Mouse (Mus musculus) brain, embryonic 14.5 days (tissue): Measurements from ENCODE around the gene Inpp5k.

Experiments used
- CTCF ChIP-seq: fragments of 200-500 bp; IDR thresholded peaks from 2 replicates; pipeline ENCODE4 v1.5.1; 2012; ENCODE audit warnings: inconsistent platforms, mild to moderate bottlenecking, moderate library complexity, borderline replicate concordance; ENCODE audit not compliant: insufficient read depth, insufficient read length; ENCODE audit errors: extremely low read depth
- POLR2A ChIP-seq: fragments of 200-500 bp; IDR thresholded peaks from 2 replicates; pipeline ENCODE4 v1.6.1; 2012; ENCODE audit warnings: mild to moderate bottlenecking, inconsistent platforms, borderline replicate concordance; ENCODE audit not compliant: poor library complexity, insufficient read depth, insufficient read length, severe bottlenecking; ENCODE audit errors: extremely low read depth

DNA sequence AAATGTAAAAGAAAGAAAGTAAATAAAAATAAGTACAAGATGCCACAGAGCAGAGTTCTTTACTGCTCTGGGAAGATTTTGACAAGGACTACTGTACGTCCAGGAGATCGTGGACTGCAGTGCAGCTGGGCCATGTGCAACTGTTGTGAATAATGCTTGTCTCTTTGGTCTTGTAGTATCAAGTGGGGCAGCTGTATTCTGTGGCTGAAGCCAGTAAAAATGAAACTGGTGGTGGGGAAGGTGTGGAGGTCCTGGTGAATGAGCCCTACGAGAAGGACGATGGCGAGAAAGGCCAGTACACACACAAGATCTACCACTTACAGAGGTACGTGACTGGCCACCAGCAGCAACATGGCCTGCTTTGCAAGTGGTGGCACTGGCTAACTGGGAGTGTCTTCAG lies 32.8 kb upstream of the Inpp5k start:
- TF ChIP-seq CTCF, result no peak
- no peak for TF ChIP-seq POLR2A
